ENCODE assay signal across 8 mouse cellular contexts in genomic region chr5:115476107-115476727, GRCm38 (mm10). TPM values are rescaled to one million over a fixed set of nuclear protein-coding genes. Genes with fewer than 3 reads are reported as not detected.
DNase-seq lines count a peak whose midpoint lies in the region; ATAC-seq and TF ChIP-seq lines count a peak whose summit lies in the region.

No protein-coding gene starts in this region.

- TF ChIP-seq CTCF in kidney, postnatal 0 days (IDR thresholded peaks at IDR 0.05; ENCODE audit: low read depth) = no peak
- TF ChIP-seq CTCF in hindbrain, postnatal 0 days (IDR thresholded peaks at IDR 0.05; ENCODE audit: low read depth) = no peak
- TF ChIP-seq CTCF in midbrain, postnatal 0 days (IDR thresholded peaks at IDR 0.05) = no peak

- H3K36me3 ChIP-seq in kidney, postnatal 0 days (ENCODE audit: insufficient read depth, low read length) = 0 out of 2 replicates have a peak, but pooled peaks cover 4% of the 10 kb centered on the region
- H3K36me3 ChIP-seq in embryonic facial prominence, embryonic 13.5 days = peaks cover 20% of the 10 kb centered on the region
- H3K36me3 ChIP-seq in hindbrain, postnatal 0 days (ENCODE audit: insufficient read depth, low read length) = no peaks in the 10 kb centered on the region; the same call in 1 of the 2 replicates
- H3K36me3 ChIP-seq in midbrain, postnatal 0 days (ENCODE audit: insufficient read depth, low read length) = peaks cover 5% of the 10 kb centered on the region; the same call in 1 of the 2 replicates

- ATAC-seq in kidney, postnatal 0 days (replicated peaks; ENCODE audit: low FRiP score, low read depth) = 0 out of 2 replicates have a peak, but pooled peaks have one; percentile 35
- 0 out of 2 replicates have a peak, but pooled peaks have one; percentile 21 for ATAC-seq in embryonic facial prominence, embryonic 13.5 days (ENCODE audit: insufficient number of reproducible peaks, insufficient read depth, low FRiP score, low TSS enrichment, low read depth)
- ATAC-seq in hindbrain, postnatal 0 days = peak; percentile 33; the same call in 1 of the 2 replicates
- ATAC-seq in midbrain, postnatal 0 days (ENCODE audit: low FRiP score) = 0 out of 2 replicates have a peak, but pooled peaks have one; percentile 39
- no peak for ATAC-seq in activated CD4-positive, CD25-positive, alpha-beta regulatory T cell, adult 4 months

- H3K4me3 ChIP-seq in kidney, postnatal 0 days (replicated peaks; ENCODE audit: low read depth, low read length) = peak overlapping the region; percentile 26
- H3K4me3 ChIP-seq in embryonic facial prominence, embryonic 13.5 days = peak overlapping the region; percentile 41
- H3K4me3 ChIP-seq in hindbrain, postnatal 0 days (ENCODE audit: low read length) = peak overlapping the region; percentile 34
- H3K4me3 ChIP-seq in midbrain, postnatal 0 days (ENCODE audit: low read depth, low read length) = peak overlapping the region; percentile 29

- 35% methylated on average over 12 of the region's 12 CpGs for WGBS in kidney, postnatal 0 days
- 31% methylated on average over 12 of the region's 12 CpGs for WGBS in embryonic facial prominence, embryonic 13.5 days
- WGBS in hindbrain, postnatal 0 days = 36% methylated on average over 12 of the region's 12 CpGs
- WGBS in midbrain, postnatal 0 days = 34% methylated on average over 12 of the region's 12 CpGs

- 0 out of 2 replicates have a peak, but pooled peaks cover 4% of the 10 kb centered on the region for H3K4me1 ChIP-seq in kidney, postnatal 0 days (replicated peaks; ENCODE audit: insufficient read depth, low read length)
- H3K4me1 ChIP-seq in embryonic facial prominence, embryonic 13.5 days = peaks cover 17% of the 10 kb centered on the region
- H3K4me1 ChIP-seq in hindbrain, postnatal 0 days (ENCODE audit: insufficient read depth, low read length) = 0 out of 2 replicates have a peak, but pooled peaks cover 4% of the 10 kb centered on the region
- H3K4me1 ChIP-seq in midbrain, postnatal 0 days (ENCODE audit: insufficient read depth, low read length) = peaks cover 3% of the 10 kb centered on the region; the same call in 1 of the 2 replicates

- peak overlapping the region; percentile 44; the same call in 1 of the 2 replicates for H3K9ac ChIP-seq in kidney, postnatal 0 days (ENCODE audit: low read depth, low read length)
- peak overlapping the region; percentile 66 for H3K9ac ChIP-seq in embryonic facial prominence, embryonic 13.5 days
- H3K9ac ChIP-seq in hindbrain, postnatal 0 days (replicated peaks; ENCODE audit: low read length) = peak overlapping the region; percentile 45
- no peak overlapping the region for H3K9ac ChIP-seq in midbrain, postnatal 0 days (replicated peaks; ENCODE audit: low read length, poor library complexity, severe bottlenecking)

- peak overlapping the region; percentile 57 for H3K4me2 ChIP-seq in kidney, postnatal 0 days (ENCODE audit: low read length)
- peak overlapping the region; percentile 58 for H3K4me2 ChIP-seq in embryonic facial prominence, embryonic 13.5 days
- peak overlapping the region; percentile 60 for H3K4me2 ChIP-seq in hindbrain, postnatal 0 days (ENCODE audit: low read depth, low read length)
- peak overlapping the region; percentile 43 for H3K4me2 ChIP-seq in midbrain, postnatal 0 days (ENCODE audit: low read depth, low read length, poor library complexity, severe bottlenecking)

- no peak overlapping the region for H3K27ac ChIP-seq in kidney, postnatal 0 days
- H3K27ac ChIP-seq in embryonic facial prominence, embryonic 13.5 days = peak overlapping the region; percentile 33; the same call in 1 of the 2 replicates
- peak overlapping the region; percentile 64 for H3K27ac ChIP-seq in hindbrain, postnatal 0 days
- peak overlapping the region; percentile 40; the same call in 1 of the 2 replicates for H3K27ac ChIP-seq in midbrain, postnatal 0 days (ENCODE audit: low read depth, low read length)

- H3K9me3 ChIP-seq in kidney, postnatal 0 days (replicated peaks; ENCODE audit: low read length) = no peaks in the 10 kb centered on the region
- no peaks in the 10 kb centered on the region for H3K9me3 ChIP-seq in embryonic facial prominence, embryonic 13.5 days
- no peaks in the 10 kb centered on the region for H3K9me3 ChIP-seq in hindbrain, postnatal 0 days (ENCODE audit: low read length)
- H3K9me3 ChIP-seq in midbrain, postnatal 0 days (ENCODE audit: low read length) = no peaks in the 10 kb centered on the region

- no peak for DNase-seq in kidney, postnatal 0 days (ENCODE audit: low spot score)
- DNase-seq in kidney, adult 18-20 months = no peak
- DNase-seq in hindbrain, postnatal 0 days (ENCODE audit: low spot score) = no peak
- no peak for DNase-seq in midbrain, postnatal 0 days (ENCODE audit: low spot score)
- no peak for DNase-seq in ovary, postnatal 10 days (ENCODE audit: low spot score)
- no peak for DNase-seq in adrenal gland, postnatal 36 days

- H3K27me3 ChIP-seq in kidney, postnatal 0 days (ENCODE audit: insufficient read depth, low read length) = no peaks in the 10 kb centered on the region
- peaks cover 11% of the 10 kb centered on the region for H3K27me3 ChIP-seq in embryonic facial prominence, embryonic 13.5 days
- H3K27me3 ChIP-seq in hindbrain, postnatal 0 days (ENCODE audit: insufficient read depth, low read length) = no peaks in the 10 kb centered on the region
- H3K27me3 ChIP-seq in midbrain, postnatal 0 days (ENCODE audit: insufficient read depth, low read length) = no peaks in the 10 kb centered on the region

RNA-seq across cellular contexts. Expression of gene Sirt4, which starts 8.3 kb away (rescaled TPM):
- polyA plus RNA-seq in kidney, postnatal 0 days (2015; fragmentation: Nextera tagmentation; extraction: Ambion mirVana) = 19.6 and 20.2 TPM in 2 replicates
- 24.8 and 28.1 TPM in 2 replicates for polyA plus RNA-seq in embryonic facial prominence, embryonic 13.5 days (2015; fragmentation: Nextera tagmentation; extraction: Ambion mirVana)
- 25.8 and 33.7 TPM in 2 replicates for total RNA-seq in hindbrain, postnatal 0 days (2014; rRNA removed)
- polyA plus RNA-seq in hindbrain, postnatal 0 days (2015; fragmentation: Nextera tagmentation; extraction: Ambion mirVana) = 20.2 and 21.8 TPM in 2 replicates
- total RNA-seq in midbrain, postnatal 0 days (2014; rRNA removed) = 19.5 and 25.6 TPM in 2 replicates
- polyA plus RNA-seq in midbrain, postnatal 0 days (2015; fragmentation: Nextera tagmentation; extraction: Ambion mirVana) = 22.4 and 27.0 TPM in 2 replicates
- 10 to 100 TPM; 20.8 to 22.6 TPM for total RNA-seq in adrenal gland, postnatal 36 days (2021)
- 10 to 100 TPM; 10.4 to 14.9 TPM for polyA plus RNA-seq in activated CD4-positive, CD25-positive, alpha-beta regulatory T cell, adult 4 months (2017; shearing (Covaris generic))

RNA-seq across cellular contexts. Expression of gene Pla2g1b, which starts 10.2 kb away (rescaled TPM):
- polyA plus RNA-seq in kidney, postnatal 0 days (2015; fragmentation: Nextera tagmentation; extraction: Ambion mirVana) = 0.97 and 0.98 TPM in 2 replicates
- not detected in 2 replicates for polyA plus RNA-seq in embryonic facial prominence, embryonic 13.5 days (2015; fragmentation: Nextera tagmentation; extraction: Ambion mirVana)
- not detected in 2 replicates for total RNA-seq in hindbrain, postnatal 0 days (2014; rRNA removed)
- not detected in 2 replicates for polyA plus RNA-seq in hindbrain, postnatal 0 days (2015; fragmentation: Nextera tagmentation; extraction: Ambion mirVana)
- total RNA-seq in midbrain, postnatal 0 days (2014; rRNA removed) = not detected in 2 replicates
- not detected in 2 replicates for polyA plus RNA-seq in midbrain, postnatal 0 days (2015; fragmentation: Nextera tagmentation; extraction: Ambion mirVana)
- not detected for total RNA-seq in adrenal gland, postnatal 36 days (2021)
- polyA plus RNA-seq in activated CD4-positive, CD25-positive, alpha-beta regulatory T cell, adult 4 months (2017; shearing (Covaris generic)) = not detected

RNA-seq across cellular contexts. Expression of gene Pxn, which starts 30.3 kb away (rescaled TPM):
- 48.3 and 53.1 TPM in 2 replicates for polyA plus RNA-seq in kidney, postnatal 0 days (2015; fragmentation: Nextera tagmentation; extraction: Ambion mirVana)
- polyA plus RNA-seq in embryonic facial prominence, embryonic 13.5 days (2015; fragmentation: Nextera tagmentation; extraction: Ambion mirVana) = 39.6 and 44.2 TPM in 2 replicates
- total RNA-seq in hindbrain, postnatal 0 days (2014; rRNA removed) = 40.6 and 41.0 TPM in 2 replicates
- polyA plus RNA-seq in hindbrain, postnatal 0 days (2015; fragmentation: Nextera tagmentation; extraction: Ambion mirVana) = 16.8 and 18.0 TPM in 2 replicates
- 34.6 and 39.4 TPM in 2 replicates for total RNA-seq in midbrain, postnatal 0 days (2014; rRNA removed)
- 15.3 and 15.9 TPM in 2 replicates for polyA plus RNA-seq in midbrain, postnatal 0 days (2015; fragmentation: Nextera tagmentation; extraction: Ambion mirVana)
- total RNA-seq in adrenal gland, postnatal 36 days (2021) = 10 to 100 TPM; 33.5 to 54.2 TPM
- polyA plus RNA-seq in activated CD4-positive, CD25-positive, alpha-beta regulatory T cell, adult 4 months (2017; shearing (Covaris generic)) = 10 to 100 TPM; 14.5 to 21.0 TPM

RNA-seq across cellular contexts. Expression of gene Msi1, which starts 46.8 kb away (rescaled TPM):
- 12.4 and 13.3 TPM in 2 replicates for polyA plus RNA-seq in kidney, postnatal 0 days (2015; fragmentation: Nextera tagmentation; extraction: Ambion mirVana)
- polyA plus RNA-seq in embryonic facial prominence, embryonic 13.5 days (2015; fragmentation: Nextera tagmentation; extraction: Ambion mirVana) = 22.3 and 23.9 TPM in 2 replicates
- 75.9 and 88.1 TPM in 2 replicates for total RNA-seq in hindbrain, postnatal 0 days (2014; rRNA removed)
- polyA plus RNA-seq in hindbrain, postnatal 0 days (2015; fragmentation: Nextera tagmentation; extraction: Ambion mirVana) = 45.1 and 46.2 TPM in 2 replicates
- total RNA-seq in midbrain, postnatal 0 days (2014; rRNA removed) = 72.5 and 82.9 TPM in 2 replicates
- 41.1 and 52.1 TPM in 2 replicates for polyA plus RNA-seq in midbrain, postnatal 0 days (2015; fragmentation: Nextera tagmentation; extraction: Ambion mirVana)
- 10 to 100 TPM; 15.7 to 18.5 TPM for total RNA-seq in adrenal gland, postnatal 36 days (2021)
- polyA plus RNA-seq in activated CD4-positive, CD25-positive, alpha-beta regulatory T cell, adult 4 months (2017; shearing (Covaris generic)) = not detected
